Mouse (Mus musculus): ENCODE results near the gene Btla.
A peak's percentile ranks its signal among the peaks of the same experiment; 100 is the strongest.

Btla gene

GRCm38 (mm10) chr16:45223648-45224388 is at the start of gene Btla:
Gene Btla (plus strand): TSS chr16:45224315.
- no peak for DNase-seq (ENCODE audit: low read depth)

DNA sequence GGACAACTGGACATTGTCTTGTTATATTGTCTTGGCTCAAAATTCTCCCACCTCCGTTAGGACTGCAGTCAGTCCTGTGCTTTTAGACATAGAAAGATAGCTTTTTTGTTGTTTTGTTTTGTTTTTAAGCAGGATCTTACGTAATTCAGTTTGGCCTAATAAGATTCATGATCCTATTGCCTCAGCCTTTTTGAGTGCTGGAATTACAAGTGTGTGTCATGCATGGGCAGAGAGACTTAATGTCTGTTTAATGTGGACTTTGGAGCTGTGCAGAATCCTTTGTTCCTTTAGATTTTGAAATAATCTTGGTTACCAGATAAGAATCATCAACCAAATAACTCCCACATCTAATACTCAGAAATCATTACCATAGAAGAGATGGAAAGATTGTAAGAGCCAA is 45.6 kb upstream of the Btla start:
- DNase-seq (ENCODE audit: low read depth), result no peak

GRCm38 (mm10) chr16:45181824-45182223 is 42.3 kb upstream of the Btla start:
- DNase-seq (ENCODE audit: low read depth), result no peak

DNA sequence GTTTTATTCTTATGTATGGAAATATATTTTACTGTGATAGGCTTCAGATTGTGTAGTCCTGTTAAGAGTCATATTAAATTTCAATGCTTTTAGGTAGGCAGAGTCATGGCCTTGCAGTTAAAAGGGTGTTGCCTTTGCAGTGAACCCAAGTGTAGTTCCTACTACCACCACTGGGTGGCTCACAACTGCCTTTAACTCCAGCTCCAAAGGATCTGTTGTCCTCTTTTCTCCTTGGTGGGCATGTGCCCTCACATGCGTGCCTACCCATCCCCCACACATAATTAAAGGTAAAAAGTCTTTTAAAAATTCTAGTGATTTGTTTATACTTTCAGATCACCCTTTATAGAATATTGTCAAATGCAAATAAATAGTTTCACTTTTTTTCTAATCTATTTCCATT is 31.5 kb upstream of the Btla start:
- DNase-seq (ENCODE audit: low read depth), result peak; percentile 56

- peak; percentile 51 for DNase-seq (ENCODE audit: low read depth)
Observed at GRCm38 (mm10) chr16:45196816-45197215, 27.3 kb upstream of the Btla start.

GRCm38 (mm10) chr16:45201395-45201794 is 22.7 kb upstream of the Btla start:
- no peak for DNase-seq (ENCODE audit: low read depth)

GRCm38 (mm10) chr16:45204438-45204837 is 19.7 kb upstream of the Btla start:
- no peak for DNase-seq (ENCODE audit: low read depth)

GRCm38 (mm10) chr16:45204859-45205670 is 19.1 kb upstream of the Btla start:
- no peak for DNase-seq (ENCODE audit: low read depth)

- DNase-seq (ENCODE audit: low read depth), result no peak
Observed at GRCm38 (mm10) chr16:45222016-45222415, 2.1 kb upstream of the Btla start.

DNA sequence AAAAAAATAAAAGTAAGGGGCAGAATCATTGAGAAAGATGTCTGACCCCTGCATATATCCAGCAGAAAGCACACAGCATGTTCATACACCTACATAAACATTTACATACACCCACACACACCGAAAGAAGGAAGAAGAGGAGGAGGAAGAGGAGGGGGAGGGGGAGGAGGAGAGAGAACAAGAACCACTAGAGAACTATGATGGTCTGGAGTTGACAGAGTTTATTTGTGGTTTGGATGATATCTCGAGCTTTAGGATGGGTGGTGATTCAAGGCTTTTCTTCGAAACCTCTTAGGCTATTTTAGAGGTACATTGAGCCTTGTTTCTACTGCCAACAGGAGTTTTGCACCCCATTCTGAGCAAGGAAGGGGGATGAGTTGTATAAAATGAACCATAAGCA is 1.3 kb upstream of the Btla start:
- DNase-seq (ENCODE audit: low read depth), result no peak

DNA sequence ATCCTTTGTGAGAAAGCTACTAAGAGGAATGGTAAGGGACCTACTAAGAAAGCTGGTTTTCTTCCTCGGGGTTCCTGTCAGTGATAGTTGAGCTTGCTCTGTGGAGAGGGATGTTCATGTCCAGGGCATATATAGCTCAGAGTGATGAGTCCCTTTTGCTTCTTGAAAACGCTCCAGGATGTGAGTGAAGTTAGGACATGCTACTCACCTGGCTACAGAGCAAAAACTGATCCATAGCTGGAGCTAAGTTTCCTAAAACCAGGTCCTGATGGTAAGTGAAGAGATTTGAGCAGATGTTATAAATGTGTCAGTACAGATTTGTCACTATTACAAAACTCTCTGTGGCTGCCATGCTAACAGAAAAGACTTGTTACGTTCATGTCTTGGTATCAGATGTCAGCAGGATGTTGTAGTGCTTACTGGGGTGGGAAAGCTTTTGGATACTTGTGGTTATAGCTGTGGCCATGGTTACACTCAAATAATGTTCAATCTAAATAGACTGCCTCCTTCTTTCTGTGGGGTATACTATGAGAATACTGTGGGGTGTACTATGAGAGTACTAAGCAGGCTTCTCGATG is 405 bp downstream of the Btla start:
- no peak for DNase-seq (ENCODE audit: low read depth)

DNA sequence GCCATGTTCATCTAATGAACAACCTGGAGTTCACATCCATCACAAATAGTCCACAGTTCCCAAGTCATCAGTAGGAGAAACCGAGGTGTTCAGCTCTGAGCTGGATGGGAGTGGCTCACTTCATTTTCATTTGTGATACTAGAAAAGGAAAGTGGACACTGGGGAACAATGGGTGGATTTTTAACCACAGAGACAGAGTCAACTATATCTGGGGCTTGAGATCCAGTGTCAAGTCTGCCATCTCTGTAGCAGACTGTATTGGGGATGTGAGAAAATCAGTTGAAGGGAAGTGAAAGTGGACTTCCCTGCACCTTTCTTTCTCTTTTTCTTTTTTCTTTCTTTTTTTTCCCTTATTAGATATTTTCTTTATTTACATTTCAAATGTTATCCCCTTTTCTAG is 2.9 kb downstream of the Btla start:
- DNase-seq (ENCODE audit: low read depth), result no peak

- no peak for DNase-seq (ENCODE audit: low read depth)
Observed at GRCm38 (mm10) chr16:45231296-45231695, 7.2 kb downstream of the Btla start.

DNA sequence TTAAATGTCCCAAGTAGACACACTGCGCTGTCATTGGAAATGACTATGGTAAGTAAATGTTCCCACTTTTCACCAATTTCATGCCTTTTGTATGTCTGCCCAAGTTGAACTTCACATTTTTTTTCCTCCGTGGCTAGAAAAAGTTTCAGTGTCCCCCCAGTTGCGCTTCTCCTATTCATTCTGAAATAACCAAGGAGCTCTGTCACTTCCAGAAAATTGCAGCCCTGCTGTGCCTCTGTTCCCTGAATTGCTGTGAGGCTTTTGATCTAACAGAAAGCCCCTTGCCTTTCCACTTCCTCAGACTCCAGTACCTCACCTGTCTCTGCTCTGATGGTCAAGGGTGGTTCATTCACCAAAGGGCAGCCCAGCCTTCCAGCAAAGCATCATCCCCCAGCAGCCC is 8.9 kb downstream of the Btla start:
- no peak for DNase-seq (ENCODE audit: low read depth)

- DNase-seq (ENCODE audit: low read depth), result no peak
Observed at GRCm38 (mm10) chr16:45242700-45243099, 18.6 kb downstream of the Btla start.

GRCm38 (mm10) chr16:45244930-45245472 is 20.9 kb downstream of the Btla start:
- DNase-seq (ENCODE audit: low read depth), result no peak

- no peak for DNase-seq (ENCODE audit: low read depth)
Observed at GRCm38 (mm10) chr16:45249761-45250160, 25.6 kb downstream of the Btla start.

DNA sequence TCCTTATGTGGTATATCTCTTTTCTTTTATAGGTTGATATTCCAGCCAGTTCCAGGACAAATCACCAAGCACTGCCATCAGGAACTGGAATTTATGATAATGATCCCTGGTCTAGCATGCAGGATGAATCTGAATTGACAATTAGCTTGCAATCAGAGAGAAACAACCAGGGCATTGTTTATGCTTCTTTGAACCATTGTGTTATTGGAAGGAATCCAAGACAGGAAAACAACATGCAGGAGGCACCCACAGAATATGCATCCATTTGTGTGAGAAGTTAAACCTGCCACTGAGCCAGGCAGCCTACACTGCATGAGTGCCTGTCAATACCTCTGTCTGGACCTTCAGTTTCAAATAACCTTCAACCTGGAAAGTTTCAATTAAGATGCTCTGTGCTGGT is 26.2 kb downstream of the Btla start:
- no peak for DNase-seq (ENCODE audit: low read depth)

GRCm38 (mm10) chr16:45251773-45252413 is 27.8 kb downstream of the Btla start:
- no peak for DNase-seq (ENCODE audit: low read depth)

DNA sequence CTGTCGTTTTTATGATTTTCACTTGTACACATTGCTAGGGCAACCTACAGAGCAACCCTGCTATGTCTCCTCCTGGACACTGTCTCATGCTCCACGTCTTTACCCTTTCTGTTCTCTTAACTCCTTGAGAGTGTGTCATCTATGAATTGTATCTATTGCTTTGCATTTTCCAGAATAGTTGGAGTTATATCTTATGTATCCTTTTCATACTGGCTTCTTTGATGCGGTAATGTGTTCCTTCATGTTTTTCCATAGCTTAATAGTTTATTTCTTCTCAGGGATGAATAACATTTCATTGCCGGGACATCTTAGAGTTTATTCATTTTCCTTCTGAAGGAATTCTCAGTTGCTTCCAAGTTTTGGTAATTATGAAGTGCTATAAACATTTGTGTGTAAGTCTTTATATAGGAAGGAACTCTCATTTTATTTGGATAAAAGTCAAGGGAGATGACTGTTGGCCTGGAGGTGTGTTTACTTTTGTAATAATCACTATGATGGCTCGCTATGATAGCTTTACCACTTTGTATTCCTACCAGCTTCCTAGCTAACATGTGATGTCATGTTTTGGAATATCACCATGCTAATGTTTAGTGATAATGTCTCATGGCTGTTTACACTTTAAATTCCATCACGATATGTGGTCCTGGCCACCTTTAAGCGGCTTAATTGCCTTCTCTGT is 31.2 kb downstream of the Btla start:
- no peak for DNase-seq (ENCODE audit: low read depth)

GRCm38 (mm10) chr16:45256895-45257294 is 32.8 kb downstream of the Btla start:
- no peak for DNase-seq (ENCODE audit: low read depth)

DNA sequence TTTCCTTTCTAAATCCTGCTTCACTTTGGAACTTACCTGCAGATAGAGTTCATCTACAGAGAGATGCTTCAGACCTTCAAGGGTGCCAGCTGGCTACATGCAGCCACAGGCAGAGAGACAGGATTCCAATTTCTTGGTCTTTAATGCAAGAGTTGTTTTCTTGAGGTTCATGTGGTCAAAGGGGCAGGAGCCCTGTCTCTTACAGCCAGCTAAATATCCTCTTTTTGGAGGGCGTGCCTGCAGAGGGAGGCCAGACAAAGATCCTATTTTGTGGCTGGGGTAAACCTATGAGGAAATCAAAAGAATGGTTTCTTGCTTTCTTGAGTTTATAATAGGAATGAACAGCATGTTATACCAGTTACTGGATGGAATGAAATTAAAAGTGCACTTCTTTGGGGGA is 33.5 kb downstream of the Btla start:
- no peak for DNase-seq (ENCODE audit: low read depth)

All from c-Kit-positive CD71-positive TER-119-negative erythroid progenitor cells, embryonic 14.5 days (primary cell).